Mouse (Mus musculus) C2C12 (cell line): ENCODE data around the gene Hsd17b13. TPM values are rescaled to one million over a fixed set of nuclear protein-coding genes. Genes with fewer than 3 reads are reported as not detected.
"Not testable (repeated sequence)": the region's sequence is repeated elsewhere in the genome, so short reads cannot be mapped to it uniquely, and the experiment has no call there.

Experiments used
- H3K27me3 ChIP-seq: one replicate; pipeline ENCODE4 v1.6.1; 2011; ENCODE audit not compliant: control insufficient read depth, insufficient read depth, insufficient read length
- H3K36me3 ChIP-seq: one replicate; pipeline ENCODE4 v1.6.1; 2011; ENCODE audit not compliant: control insufficient read depth, insufficient read depth
- H3K4me3 ChIP-seq: one replicate; pipeline ENCODE4 v1.5.1; 2011; ENCODE audit warnings: mild to moderate bottlenecking, control low read depth; ENCODE audit not compliant: poor library complexity, insufficient read depth, severe bottlenecking
- H3K79me2 ChIP-seq: one replicate; pipeline ENCODE4 v1.6.1; 2011; ENCODE audit not compliant: control insufficient read depth, insufficient read depth
- H3K79me3 ChIP-seq: one replicate; pipeline ENCODE4 v1.6.1; 2011; ENCODE audit warnings: low read depth, control low read depth
- H3ac ChIP-seq: one replicate; pipeline ENCODE3; 2011; ENCODE audit warnings: low read depth; ENCODE audit not compliant: control insufficient read depth, insufficient read length
- CEBPB ChIP-seq: IDR thresholded peaks from one replicate; pipeline ENCODE4 v1.6.1; 2011; ENCODE audit warnings: low read depth, mild to moderate bottlenecking, control low read depth, moderate library complexity
- CTCF ChIP-seq: IDR thresholded peaks from one replicate; pipeline ENCODE4 v1.5.1; 2011; ENCODE audit not compliant: control insufficient read depth, insufficient read depth, insufficient read length
- FOSL1 ChIP-seq: IDR thresholded peaks from one replicate; pipeline ENCODE4 v1.8.0; 2011; ENCODE audit warnings: mild to moderate bottlenecking, low read length; ENCODE audit not compliant: poor library complexity, insufficient read depth, severe bottlenecking
- MAX ChIP-seq: IDR thresholded peaks from one replicate; pipeline ENCODE4 v1.6.1; 2011; ENCODE audit warnings: mild to moderate bottlenecking, control low read depth
- MYOD1 ChIP-seq: IDR thresholded peaks from one replicate; pipeline ENCODE4 v1.6.1; 2011; ENCODE audit warnings: low read depth; ENCODE audit not compliant: control insufficient read depth, insufficient read length
- MYOG ChIP-seq: IDR thresholded peaks from one replicate; pipeline ENCODE4 v1.6.1; 2011; ENCODE audit not compliant: control insufficient read depth, insufficient read length; ENCODE audit errors: extremely low read depth
- USF1 ChIP-seq: IDR thresholded peaks from one replicate; pipeline ENCODE4 v1.6.1; 2011; ENCODE audit warnings: low read depth, mild to moderate bottlenecking, control low read depth, moderate library complexity
- polyA plus RNA-seq: library from polyadenylated mRNA; unstranded; fragments of >200 nt; fragmentation: generic; extraction: Trizol; gene quantifications from one replicate; pipeline ENCODE4 v1.2.1, GENCODE M21; 2012; ENCODE audit warnings: missing spikeins

Gene Hsd17b13
- polyA plus RNA-seq, 1 experiment: not detected

DNA sequence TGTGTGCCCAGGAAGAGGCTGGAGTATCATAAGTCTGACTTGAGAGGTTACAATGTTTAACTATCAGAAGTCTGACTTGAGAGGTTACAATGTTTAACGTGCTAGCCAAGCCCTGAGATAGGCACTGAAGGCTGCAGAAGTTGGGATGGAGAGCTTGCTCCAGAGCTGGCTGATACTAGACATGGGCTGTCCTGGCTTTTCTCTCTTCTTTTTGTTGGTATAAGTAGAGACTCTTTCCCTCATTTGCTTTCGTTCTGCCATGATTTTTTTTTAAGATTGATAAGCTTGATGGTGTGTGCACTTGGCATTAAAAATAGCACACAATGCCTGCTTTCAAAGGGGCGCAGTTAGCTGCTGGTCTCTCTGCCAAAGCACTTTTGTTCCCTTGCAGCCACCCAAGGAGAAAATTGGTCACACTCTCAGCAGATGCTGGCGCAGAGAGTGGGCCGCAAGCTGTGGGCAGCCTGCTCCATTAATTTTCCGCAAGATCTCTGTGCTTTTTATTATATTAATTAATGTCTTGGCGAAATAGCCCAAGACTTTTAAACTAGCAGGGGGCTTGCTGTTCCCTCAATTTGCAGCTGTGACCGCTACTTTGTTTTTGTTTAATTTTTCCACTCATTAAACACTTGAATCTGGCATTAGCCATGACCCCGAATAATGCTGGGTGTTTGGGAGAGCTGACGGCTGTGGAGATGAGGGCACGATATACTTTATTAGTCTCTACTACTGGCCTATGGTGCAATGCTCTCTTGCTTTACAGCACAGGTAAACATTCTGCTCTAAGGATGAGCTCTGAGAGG, 38.5 kb downstream of the Hsd17b13 start:
- no peak overlapping the region for H3ac ChIP-seq
- no peaks in the 10 kb centered on the region for H3K79me2 ChIP-seq
- H3K79me3 ChIP-seq: no peaks in the 10 kb centered on the region
- TF ChIP-seq FOSL1 (no peak), MYOD1 (no peak), USF1 (no peak), MYOG (no peak), CEBPB (no peak), CTCF (no peak), MAX (no peak)
- no peak overlapping the region for H3K4me3 ChIP-seq
- H3K36me3 ChIP-seq: no peaks in the 10 kb centered on the region
- H3K27me3 ChIP-seq: peaks cover 8% of the 10 kb centered on the region

- no peak for TF ChIP-seq CEBPB
- no peak for TF ChIP-seq FOSL1
- TF ChIP-seq MYOG: no peak
- no peak for TF ChIP-seq MYOD1
- TF ChIP-seq USF1: no peak
- TF ChIP-seq MAX: no peak
- no peak for TF ChIP-seq CTCF
- no peaks in the 10 kb centered on the region for H3K36me3 ChIP-seq
- no peaks in the 10 kb centered on the region for H3K79me2 ChIP-seq
- H3ac ChIP-seq: no peak overlapping the region
- no peaks in the 10 kb centered on the region for H3K79me3 ChIP-seq
- no peak overlapping the region for H3K4me3 ChIP-seq
- H3K27me3 ChIP-seq: peaks cover 8% of the 10 kb centered on the region
Measured at GRCm38 (mm10) chr5:103936906-103937589, 40.2 kb downstream of the Hsd17b13 start.

GRCm38 (mm10) chr5:103931924-103932323, 45.3 kb downstream of the Hsd17b13 start:
- not testable (repeated sequence) for H3K36me3 ChIP-seq, H3K79me2 ChIP-seq, H3K79me3 ChIP-seq

DNA sequence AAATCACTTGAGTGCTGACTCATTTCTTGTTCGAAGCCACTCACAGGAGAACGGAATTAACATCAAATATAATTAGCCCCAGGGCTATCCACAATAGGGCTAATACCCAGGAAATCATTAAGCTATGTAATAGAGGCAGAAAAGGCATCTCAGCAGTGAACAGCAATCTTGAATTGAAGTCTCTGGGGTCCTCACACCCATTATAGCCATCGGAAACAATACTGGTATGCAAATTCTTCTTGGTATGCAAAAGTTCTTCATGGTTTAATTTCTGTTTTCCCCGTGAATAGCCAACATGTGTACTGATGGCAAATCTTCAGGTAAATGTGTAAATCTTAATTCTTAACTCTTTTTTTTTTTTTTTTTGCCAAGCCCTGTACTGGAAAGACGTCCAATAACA, 46.7 kb downstream of the Hsd17b13 start:
- TF ChIP-seq MYOD1 (no peak), MYOG (no peak), CEBPB (no peak)
- H3K4me3 ChIP-seq: no peak overlapping the region
- H3K79me2 ChIP-seq: no peaks in the 10 kb centered on the region
- no peaks in the 10 kb centered on the region for H3K36me3 ChIP-seq
- no peak overlapping the region for H3ac ChIP-seq
- no peaks in the 10 kb centered on the region for H3K27me3 ChIP-seq
- no peaks in the 10 kb centered on the region for H3K79me3 ChIP-seq

More at GRCm38 (mm10) chr5:103931924-103932323, 45.3 kb downstream of the Hsd17b13 start:
- H3ac ChIP-seq, H3K27me3 ChIP-seq, H3K4me3 ChIP-seq: not testable (repeated sequence)

DNA sequence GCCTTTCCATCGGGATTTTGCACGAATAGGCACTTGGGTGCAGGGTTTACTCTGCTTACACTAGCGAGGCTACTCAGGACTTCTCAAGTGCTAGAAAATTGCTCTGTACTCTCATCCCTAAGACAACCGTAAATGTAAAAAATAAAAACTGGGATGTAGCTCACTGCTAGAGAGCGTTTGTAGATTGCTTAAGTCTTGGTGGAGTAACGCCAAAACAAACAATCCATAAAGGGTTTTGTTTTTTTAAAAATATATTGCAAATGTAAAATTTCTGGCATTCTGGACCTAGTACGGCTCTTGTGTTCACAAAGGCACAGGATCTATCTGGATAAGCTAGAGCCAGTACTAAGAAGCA, 49.0 kb downstream of the Hsd17b13 start:
- Histone ChIP-seq H3K79me3 (no peaks in the 10 kb centered on the region), H3K36me3 (no peaks in the 10 kb centered on the region), H3K79me2 (no peaks in the 10 kb centered on the region), H3K27me3 (no peaks in the 10 kb centered on the region), H3ac (no peak overlapping the region), H3K4me3 (no peak overlapping the region)
- TF ChIP-seq MAX: no peak
- no peak for TF ChIP-seq MYOD1
- TF ChIP-seq FOSL1: no peak
- TF ChIP-seq MYOG: no peak
- no peak for TF ChIP-seq CTCF
- no peak for TF ChIP-seq USF1
- no peak for TF ChIP-seq CEBPB
